Mouse (Mus musculus): ENCODE results near the gene Il18rap.

- TF ChIP-seq POLR2A (IDR thresholded peaks at IDR 0.05; ENCODE audit: insufficient read depth, low read length) = no peak
- no peak for TF ChIP-seq EP300 (IDR thresholded peaks at IDR 0.05; ENCODE audit: insufficient read depth, low read depth, low read length)
- TF ChIP-seq CTCF (IDR thresholded peaks at IDR 0.05; ENCODE audit: low read depth, low read length) = no peak
Observed at GRCm38 (mm10) chr1:40529287-40529686, 14.1 kb downstream of the Il18rap start.
